Mouse (Mus musculus) G1E (cell line): Measurements from ENCODE around the gene Nutm2. TPM values are rescaled to one million over a fixed set of nuclear protein-coding genes. Genes with fewer than 3 reads are reported as not detected.
"Not testable (repeated sequence)": the region's sequence is repeated elsewhere in the genome, so short reads cannot be mapped to it uniquely, and the experiment has no call there.

ENCODE experiments used
- ATAC-seq: 2 replicates; pipeline ENCODE4 v1.8.0; 2016; ENCODE audit warnings: mild to moderate bottlenecking; ENCODE audit not compliant: insufficient number of reproducible peaks, poor library complexity, low FRiP score, severe bottlenecking; ENCODE audit errors: extremely low read depth
- DNase-seq: peaks from one replicate; pipeline ENCODE4 v3.0.0; 2012; ENCODE audit warnings: low spot score
- H3K27me3 ChIP-seq: 2 replicates; pipeline ENCODE4 v1.6.1; 2012; ENCODE audit warnings: mild to moderate bottlenecking, low read length, inconsistent platforms; ENCODE audit not compliant: insufficient read depth
- H3K36me3 ChIP-seq: replicated peaks from 2 replicates; pipeline ENCODE3; 2012; ENCODE audit warnings: mild to moderate bottlenecking, inconsistent platforms
- H3K4me1 ChIP-seq: 2 replicates; pipeline ENCODE4 v1.6.1; 2012; ENCODE audit warnings: low read depth, low read length, inconsistent platforms, mixed read lengths; ENCODE audit not compliant: insufficient read depth
- H3K4me3 ChIP-seq: 2 replicates; pipeline ENCODE4 v1.5.1; 2012; ENCODE audit warnings: low read depth, mild to moderate bottlenecking, inconsistent platforms, low read length, moderate library complexity, mixed read lengths
- H3K9me3 ChIP-seq: replicated peaks from 2 replicates; pipeline ENCODE4 v1.6.1; 2012; ENCODE audit warnings: inconsistent platforms
- CTCF ChIP-seq: IDR thresholded peaks from 2 replicates; pipeline ENCODE4 v1.5.1; 2012; ENCODE audit warnings: low read depth, low read length, inconsistent platforms, mixed read lengths
- GATA1 ChIP-seq: IDR thresholded peaks from 2 replicates; pipeline ENCODE4 v1.6.1; 2012; ENCODE audit warnings: borderline replicate concordance, low read length, inconsistent platforms, mixed read lengths
- GATA2 ChIP-seq: IDR thresholded peaks from 2 replicates; pipeline ENCODE4 v1.6.1; 2012; ENCODE audit warnings: low read depth, low read length, inconsistent platforms, borderline replicate concordance
- POLR2AphosphoS5 ChIP-seq: IDR thresholded peaks from 2 replicates; pipeline ENCODE4 v1.6.1; 2012; ENCODE audit warnings: low read depth, low read length, inconsistent platforms; ENCODE audit not compliant: insufficient replicate concordance
- TAL1 ChIP-seq: conservative IDR thresholded peaks from 2 replicates; pipeline ENCODE4 v1.6.1; 2012; ENCODE audit warnings: low read depth, low read length, inconsistent platforms, mixed read lengths
- polyA plus RNA-seq: library from polyadenylated mRNA; stranded (reverse); fragments of >175 nt; gene quantifications from 2 replicates; pipeline ENCODE4 v1.2.3, GENCODE M21; 2012
- total RNA-seq, 2 experiments: library from RNA; stranded (forward) in 1 of 2; stranded (reverse) in 1 of 2; fragments of 200-1000 nt in 1 of 2; fragments of >200 nt in 1 of 2; fragmentation: Nextera tagmentation in 1 of 2; gene quantifications; 2 replicates each; pipeline ENCODE4 v1.2.3; 2014 to 2017

Gene Nutm2
- total and polyA plus RNA-seq, 3 experiments, result not detected

DNA sequence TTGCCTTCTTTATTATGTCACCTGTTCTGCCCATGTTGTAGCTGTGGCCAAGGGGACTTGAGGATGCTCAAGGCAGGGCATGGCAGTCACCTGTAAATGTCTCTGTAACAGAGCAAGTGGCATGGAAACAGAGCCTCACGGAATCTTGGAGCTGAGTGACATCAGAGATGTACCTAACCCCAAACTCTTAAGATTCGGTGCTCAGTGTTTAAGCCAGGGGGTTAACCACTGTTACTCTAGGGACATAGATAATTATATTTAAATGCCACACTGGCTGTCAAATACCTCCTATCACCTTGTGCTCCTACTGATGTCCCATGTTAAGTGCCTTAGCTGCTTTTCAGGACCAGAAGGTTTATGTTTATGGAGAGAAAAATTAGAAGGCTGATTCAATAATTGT is 23.3 kb upstream of the Nutm2 start, which contains the start of gene Gm47429:
TSS of gene Gm47429 (minus strand) at position 101 of the 400 bp plus-strand sequence.
- Histone ChIP-seq H3K27me3 (no peaks in the 10 kb centered on the region), H3K9me3 (peaks cover 18% of the 10 kb centered on the region), H3K36me3 (no peaks in the 10 kb centered on the region), H3K4me3 (no peak within 1 kb of the TSS), H3K4me1 (no peaks in the 10 kb centered on the region)
- TF ChIP-seq TAL1 (no peak), CTCF (no peak), POLR2AphosphoS5 (no peak), GATA1 (no peak), GATA2 (no peak)
- no peak for ATAC-seq
- no peak for DNase-seq

- no peak for TF ChIP-seq POLR2AphosphoS5
- no peak for TF ChIP-seq CTCF
- no peak for TF ChIP-seq GATA2
- TF ChIP-seq TAL1, result no peak
- TF ChIP-seq GATA1, result no peak
- ATAC-seq, result no peak
Observed at GRCm38 (mm10) chr13:50445261-50445660, 21.8 kb upstream of the Nutm2 start.

DNA sequence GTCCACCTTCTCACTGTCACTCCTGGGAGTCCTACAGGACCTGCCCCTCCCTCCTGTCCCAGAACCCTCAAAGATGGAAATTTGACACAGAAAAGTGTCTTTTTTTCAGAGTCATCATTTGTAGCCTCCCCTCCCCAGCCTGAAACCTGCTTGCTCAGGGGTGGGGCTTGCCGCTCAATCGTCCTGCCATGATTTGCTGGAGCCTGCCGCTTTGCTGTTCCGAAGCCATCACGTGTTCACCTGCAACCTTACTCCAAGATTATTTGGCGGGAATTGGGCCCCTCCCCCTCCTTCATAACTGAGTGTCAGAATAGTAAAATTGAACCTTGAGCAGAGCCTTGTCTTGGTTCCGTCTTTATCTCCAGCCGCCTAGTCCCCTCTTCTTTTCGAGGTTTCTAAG is 14.8 kb upstream of the Nutm2 start:
- ATAC-seq, H3K27me3 ChIP-seq, H3K9me3 ChIP-seq, H3K4me1 ChIP-seq, H3K36me3 ChIP-seq, DNase-seq, H3K4me3 ChIP-seq: not testable (repeated sequence)

More at GRCm38 (mm10) chr13:50445261-50445660, 21.8 kb upstream of the Nutm2 start:
- Histone ChIP-seq H3K4me1 (no peaks in the 10 kb centered on the region), H3K4me3 (no peak overlapping the region), H3K27me3 (no peaks in the 10 kb centered on the region), H3K36me3 (no peaks in the 10 kb centered on the region), H3K9me3 (peaks cover 14% of the 10 kb centered on the region)
- DNase-seq, result no peak

GRCm38 (mm10) chr13:50453426-50453825 is 13.7 kb upstream of the Nutm2 start:
- H3K27me3 ChIP-seq, result no peaks in the 10 kb centered on the region
- no peak overlapping the region for H3K4me3 ChIP-seq
- 0 out of 2 replicates have a peak, but pooled peaks cover 5% of the 10 kb centered on the region for H3K9me3 ChIP-seq
- H3K36me3 ChIP-seq, result no peaks in the 10 kb centered on the region
- DNase-seq, result no peak
- no peak for ATAC-seq
- no peaks in the 10 kb centered on the region for H3K4me1 ChIP-seq
- TF ChIP-seq TAL1 (no peak), GATA2 (no peak), CTCF (no peak), GATA1 (no peak), POLR2AphosphoS5 (no peak)

DNA sequence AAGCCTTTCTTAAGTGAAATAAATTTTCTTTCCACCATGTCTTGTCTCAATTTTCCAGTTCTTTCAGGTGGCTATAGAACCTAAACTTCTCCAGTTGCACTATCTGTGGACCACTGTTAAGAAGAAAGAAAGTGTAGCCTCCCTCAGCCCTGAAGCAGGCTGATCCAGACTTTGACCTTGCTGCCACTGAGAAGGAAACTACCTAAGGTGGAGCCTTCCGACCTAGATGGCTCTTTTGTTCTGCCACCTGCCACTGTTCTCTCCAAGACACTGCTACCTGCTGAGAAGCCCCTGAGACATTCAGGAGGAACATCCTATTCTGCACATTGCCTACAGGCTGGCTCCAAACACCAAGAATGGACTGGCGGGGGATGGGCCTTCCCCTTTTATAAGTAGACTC is 6.7 kb upstream of the Nutm2 start:
- not testable (repeated sequence) for DNase-seq, H3K4me1 ChIP-seq, H3K4me3 ChIP-seq, ATAC-seq, H3K36me3 ChIP-seq, H3K27me3 ChIP-seq
- H3K9me3 ChIP-seq, result peaks cover 17% of the 10 kb centered on the region

GRCm38 (mm10) chr13:50464621-50465562 is 2.2 kb upstream of the Nutm2 start:
- no peak for ATAC-seq
- Histone ChIP-seq H3K4me1 (no peaks in the 10 kb centered on the region), H3K36me3 (no peaks in the 10 kb centered on the region), H3K4me3 (no peak overlapping the region), H3K9me3 (peaks cover 30% of the 10 kb centered on the region), H3K27me3 (no peaks in the 10 kb centered on the region)
- TF ChIP-seq GATA1 (no peak), POLR2AphosphoS5 (no peak), TAL1 (no peak), GATA2 (no peak)
- DNase-seq, result no peak

GRCm38 (mm10) chr13:50488510-50488909 is 21.4 kb downstream of the Nutm2 start:
- H3K4me3 ChIP-seq, ATAC-seq, H3K27me3 ChIP-seq, H3K4me1 ChIP-seq, H3K36me3 ChIP-seq, DNase-seq, H3K9me3 ChIP-seq: not testable (repeated sequence)

- H3K4me1 ChIP-seq, DNase-seq, H3K9me3 ChIP-seq, H3K36me3 ChIP-seq, ATAC-seq, H3K27me3 ChIP-seq, H3K4me3 ChIP-seq: not testable (repeated sequence)
Observed at GRCm38 (mm10) chr13:50510470-50511343, 43.6 kb downstream of the Nutm2 start.
